Mouse (Mus musculus) testis, adult 2 months (tissue): ENCODE results near the gene Abi3. TPM values are rescaled to one million over a fixed set of nuclear protein-coding genes. Genes with fewer than 3 reads are reported as not detected.

Experiments used
- H3K27ac ChIP-seq: fragments of 200-500 bp; 2 replicates; pipeline ENCODE4 v1.5.1; 2012; ENCODE audit warnings: low read depth, low read length; ENCODE audit not compliant: control insufficient read depth, insufficient read depth
- H3K27me3 ChIP-seq: fragments of 200-500 bp; 2 replicates; pipeline ENCODE4 v1.6.1; 2012; ENCODE audit warnings: mild to moderate bottlenecking, low read length, moderate library complexity; ENCODE audit not compliant: control insufficient read depth, insufficient read depth
- H3K36me3 ChIP-seq: fragments of 200-500 bp; 2 replicates; pipeline ENCODE4 v1.6.1; 2012; ENCODE audit warnings: mild to moderate bottlenecking, low read length; ENCODE audit not compliant: control insufficient read depth, insufficient read depth
- H3K4me1 ChIP-seq: fragments of 200-500 bp; 2 replicates; pipeline ENCODE4 v1.6.1; 2012; ENCODE audit warnings: low read length; ENCODE audit not compliant: control insufficient read depth, insufficient read depth
- H3K4me3 ChIP-seq: fragments of 200-500 bp; 2 replicates; pipeline ENCODE4 v1.5.1; 2012; ENCODE audit warnings: low read depth, mild to moderate bottlenecking, low read length, moderate library complexity, mixed read lengths; ENCODE audit not compliant: control insufficient read depth
- CTCF ChIP-seq: fragments of 200-500 bp; IDR thresholded peaks from 2 replicates; pipeline ENCODE4 v1.5.1; 2012; ENCODE audit warnings: low read depth, mild to moderate bottlenecking, inconsistent platforms, low read length, moderate library complexity; ENCODE audit not compliant: control insufficient read depth, insufficient read depth, insufficient replicate concordance
- POLR2A ChIP-seq: fragments of 200-500 bp; IDR thresholded peaks from 2 replicates; pipeline ENCODE4 v1.6.1; 2012; ENCODE audit warnings: low read depth, mild to moderate bottlenecking, inconsistent platforms, low read length, moderate library complexity; ENCODE audit not compliant: control insufficient read depth
- polyA plus RNA-seq: library from polyadenylated mRNA; depleted of rRNA; stranded (reverse); fragments of >200 nt; gene quantifications from 2 replicates; pipeline ENCODE4 v1.2.3, GENCODE M21; 2012

Abi3 gene
- polyA plus RNA-seq, 1 experiment, result 0.93 TPM

- TF ChIP-seq POLR2A (no peak), CTCF (no peak)
- H3K4me1 ChIP-seq, result peaks cover 2% of the 10 kb centered on the region
- no peak overlapping the region for H3K27ac ChIP-seq
- H3K27me3 ChIP-seq, result no peaks in the 10 kb centered on the region
- H3K36me3 ChIP-seq, result no peaks in the 10 kb centered on the region
- no peak overlapping the region for H3K4me3 ChIP-seq
These were observed 8.6 kb upstream of the Abi3 start for GRCm38 (mm10) chr11:95850898-95851297.

GRCm38 (mm10) chr11:95844935-95845334, 2.7 kb upstream of the Abi3 start:
- Histone ChIP-seq H3K36me3 (no peaks in the 10 kb centered on the region), H3K27ac (no peak overlapping the region), H3K4me1 (no peaks in the 10 kb centered on the region), H3K4me3 (no peak overlapping the region), H3K27me3 (no peaks in the 10 kb centered on the region)
- TF ChIP-seq CTCF (no peak), POLR2A (no peak)

DNA sequence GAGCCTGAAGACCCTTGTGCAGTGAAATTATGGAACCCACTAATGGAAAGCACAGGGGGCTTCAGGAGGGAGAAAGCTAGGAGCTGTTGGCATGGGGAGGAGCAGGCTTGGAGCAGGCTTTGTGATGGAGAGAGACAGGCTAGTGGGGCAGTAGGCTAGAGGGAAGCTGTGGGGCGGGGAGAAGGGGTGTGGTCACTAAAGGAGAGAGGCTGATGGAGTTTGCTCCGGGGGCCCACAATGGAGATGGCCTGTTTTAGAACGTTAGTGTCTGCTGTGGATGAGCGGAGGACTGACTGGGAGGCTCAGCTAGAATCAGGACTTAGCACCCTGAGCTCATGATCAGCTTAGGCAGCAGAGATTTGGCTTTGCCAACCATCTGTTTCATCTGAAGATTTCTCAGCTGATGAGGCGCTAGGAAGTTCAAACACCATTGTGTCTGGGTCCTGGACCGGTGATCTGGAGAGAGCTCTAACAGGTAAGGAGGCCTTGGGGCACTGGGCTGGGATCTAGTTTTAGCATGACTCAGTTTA, 1.2 kb upstream of the Abi3 start:
- Histone ChIP-seq H3K4me1 (no peaks in the 10 kb centered on the region), H3K36me3 (no peaks in the 10 kb centered on the region), H3K4me3 (no peak overlapping the region), H3K27ac (no peak overlapping the region), H3K27me3 (no peaks in the 10 kb centered on the region)
- no peak for TF ChIP-seq CTCF
- TF ChIP-seq POLR2A, result no peak

DNA sequence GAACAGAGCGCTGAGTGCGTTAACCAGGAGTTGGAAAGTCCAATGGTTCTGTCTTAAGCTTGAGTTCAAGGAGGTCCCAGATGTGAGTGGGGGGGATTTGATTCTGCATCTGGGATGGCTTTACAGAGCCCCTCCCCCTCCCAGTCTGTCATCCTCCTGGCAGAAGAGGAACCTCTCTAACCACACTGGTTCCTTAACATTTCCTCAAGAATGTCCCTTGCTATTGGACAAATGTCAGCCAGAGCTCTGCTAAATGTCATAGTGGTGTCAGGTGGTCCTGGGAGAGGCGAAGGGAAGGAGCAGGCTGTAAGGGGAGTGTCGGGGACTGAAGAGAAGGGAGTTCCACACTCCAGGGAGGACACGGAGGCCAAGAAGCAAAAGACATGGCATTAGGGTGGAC, 677 bp upstream of the Abi3 start:
- Histone ChIP-seq H3K4me3 (no peak overlapping the region), H3K36me3 (no peaks in the 10 kb centered on the region), H3K27me3 (no peaks in the 10 kb centered on the region), H3K27ac (no peak overlapping the region), H3K4me1 (no peaks in the 10 kb centered on the region)
- no peak for TF ChIP-seq CTCF
- no peak for TF ChIP-seq POLR2A

DNA sequence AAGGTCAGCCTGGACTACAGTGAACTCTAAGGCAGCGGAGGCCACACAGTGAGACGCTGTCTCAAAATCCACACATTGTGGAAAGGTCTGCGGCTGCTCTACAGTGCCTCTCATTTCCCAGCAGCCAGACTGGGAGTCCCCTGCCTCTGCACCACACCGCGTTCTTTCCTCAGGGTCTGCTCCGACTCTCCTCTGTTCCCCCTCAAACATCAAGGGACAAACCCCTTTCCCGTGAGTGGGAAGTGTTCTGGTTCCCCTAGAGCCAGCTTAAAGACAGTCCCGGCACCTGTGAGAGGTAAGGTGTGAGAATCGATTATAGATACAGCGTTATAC, 812 bp downstream of the Abi3 start:
- H3K36me3 ChIP-seq, result no peaks in the 10 kb centered on the region
- H3K27ac ChIP-seq, result no peak overlapping the region
- H3K27me3 ChIP-seq, result no peaks in the 10 kb centered on the region
- no peaks in the 10 kb centered on the region; the same call in 1 of the 2 replicates for H3K4me1 ChIP-seq
- TF ChIP-seq POLR2A (no peak), CTCF (no peak)
- H3K4me3 ChIP-seq, result peak overlapping the region; percentile 4

DNA sequence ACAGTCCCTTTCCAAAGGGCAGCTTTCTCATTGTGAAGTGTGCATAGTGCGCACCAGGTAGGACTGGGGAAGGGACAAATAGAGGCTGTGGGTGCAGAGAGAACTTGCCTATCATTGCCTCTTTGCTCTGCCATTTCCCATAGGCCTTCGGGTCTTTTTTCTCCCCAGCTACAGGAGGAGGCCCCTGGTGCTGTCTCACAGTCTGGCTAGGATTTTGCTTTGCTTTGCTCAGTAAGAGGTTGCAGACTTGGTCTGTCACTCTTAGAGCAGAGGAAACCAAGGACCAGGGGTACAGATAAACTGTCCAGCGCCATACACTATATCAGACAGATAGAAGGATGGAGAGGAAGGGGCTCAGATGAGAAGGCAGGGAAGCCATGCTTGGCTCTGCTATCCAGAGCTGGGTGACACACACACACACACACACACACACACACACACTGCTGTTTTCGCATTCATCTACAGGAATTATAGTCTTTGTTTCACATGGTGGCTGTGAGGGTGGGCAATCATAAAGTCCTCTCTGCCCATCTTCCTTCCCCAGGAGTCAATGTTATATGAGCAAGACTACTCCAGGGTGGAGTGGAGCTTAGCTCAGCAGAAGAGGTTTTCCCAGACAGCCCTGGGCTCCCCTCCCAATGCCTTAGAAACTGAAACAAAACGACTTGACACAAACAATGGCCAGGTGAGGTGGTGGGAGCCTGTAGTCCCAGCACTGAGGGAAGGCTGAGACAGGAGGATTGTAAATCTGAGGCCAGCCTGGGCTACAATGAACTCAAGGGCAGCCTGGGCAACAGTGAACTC, 1.4 kb downstream of the Abi3 start:
- no peak overlapping the region; the same call in 1 of the 2 replicates for H3K4me3 ChIP-seq
- TF ChIP-seq CTCF (no peak), POLR2A (no peak)
- no peaks in the 10 kb centered on the region for H3K36me3 ChIP-seq
- no peaks in the 10 kb centered on the region; the same call in 1 of the 2 replicates for H3K4me1 ChIP-seq
- no peaks in the 10 kb centered on the region for H3K27me3 ChIP-seq
- H3K27ac ChIP-seq, result no peak overlapping the region

DNA sequence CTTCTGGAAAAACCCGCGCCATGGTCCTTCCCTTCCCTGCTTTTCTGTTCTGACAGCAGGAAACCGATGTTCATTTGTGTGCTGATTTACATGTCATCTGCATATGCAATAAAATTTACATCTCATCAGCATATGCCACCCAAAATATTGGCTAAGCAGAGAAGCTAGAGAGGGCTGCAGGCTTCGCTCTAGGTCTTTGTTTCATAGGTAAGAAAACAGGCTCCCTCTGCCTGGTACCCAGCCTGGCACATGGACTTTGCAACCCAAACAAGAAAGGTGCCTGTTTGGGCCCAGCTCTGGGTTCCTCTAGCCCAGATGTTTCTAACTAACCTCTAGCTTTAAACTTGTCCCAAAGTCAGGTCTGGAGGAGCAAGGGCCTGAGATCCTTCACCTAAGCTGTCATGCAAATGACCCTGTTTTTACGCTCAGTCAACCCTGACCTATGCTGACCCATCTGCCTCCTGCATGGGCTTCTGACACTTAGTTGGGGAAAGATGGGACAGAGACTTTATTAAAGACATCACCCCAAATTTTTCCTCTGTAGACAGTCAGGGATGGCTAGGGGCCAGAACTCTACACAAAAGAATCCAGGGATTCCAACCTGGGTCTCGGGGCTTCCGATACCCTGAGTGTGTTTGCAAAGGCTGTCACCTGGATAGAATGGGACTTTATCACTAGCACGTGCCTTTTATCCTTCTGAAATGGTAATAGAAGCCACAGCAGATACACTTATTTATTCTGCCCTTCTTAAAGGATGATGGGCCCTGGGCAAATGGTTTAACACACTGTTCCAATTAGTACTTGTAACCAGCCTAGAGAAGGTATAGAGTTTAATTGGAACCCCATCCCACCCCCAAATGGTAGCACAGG, 3.0 kb downstream of the Abi3 start:
- no peak for TF ChIP-seq CTCF
- no peak for TF ChIP-seq POLR2A
- H3K4me1 ChIP-seq, result no peaks in the 10 kb centered on the region; the same call in none of the 2 replicates
- no peak overlapping the region for H3K27ac ChIP-seq
- no peaks in the 10 kb centered on the region for H3K36me3 ChIP-seq
- H3K27me3 ChIP-seq, result no peaks in the 10 kb centered on the region
- no peak overlapping the region for H3K4me3 ChIP-seq
